In genomic region chr2:151941269-151941668, GRCm38 (mm10) we compare ENCODE assay signal across 8 mouse cellular contexts. TPM values are rescaled to one million over a fixed set of nuclear protein-coding genes. Genes with fewer than 3 reads are reported as not detected.
DNase-seq lines count a peak whose midpoint lies in the region; ATAC-seq and TF ChIP-seq lines count a peak whose summit lies in the region.
"Had no signal": no experiment of that assay in that cellular context is flagged by ENCODE, and none has a peak within 500 bp of the region (broad histone marks: within the 10 kb centered on the region; RNA-seq: fewer than 3 reads in every experiment).

No protein-coding gene starts in this region.

- H3K4me2 ChIP-seq in heart, postnatal 0 days (ENCODE audit: low read depth, low read length), result no peak overlapping the region

- peaks cover 10% of the 10 kb centered on the region; the same call in 1 of the 2 replicates for H3K27me3 ChIP-seq in heart, postnatal 0 days (ENCODE audit: control insufficient read depth, insufficient read depth, low read length)

- no peaks in the 10 kb centered on the region for H3K9me3 ChIP-seq in heart, postnatal 0 days (replicated peaks; ENCODE audit: control insufficient read depth, low read length)

- peak; percentile 27 for DNase-seq in layer of hippocampus, adult 11-12 months (ENCODE audit: low spot score)
- no peak for DNase-seq in layer of hippocampus, postnatal 14 days (ENCODE audit: low spot score in 2 of 2)
- DNase-seq in R1 (ENCODE audit: low read depth, low spot score), result peak; percentile 29
- peak; percentile 35 for DNase-seq in heart, postnatal 0 days (ENCODE audit: low spot score)
- peak; percentile 80 for DNase-seq in lung, postnatal 36 days
- no peak for DNase-seq in spleen, postnatal 14 days (ENCODE audit: low spot score in 2 of 2)

- no peak overlapping the region for H3K4me3 ChIP-seq in heart, postnatal 0 days (ENCODE audit: low read depth, low read length)

- H3K9ac ChIP-seq in heart, postnatal 0 days (replicated peaks; ENCODE audit: low read depth, low read length), result no peak overlapping the region

- no peak overlapping the region for H3K27ac ChIP-seq in heart, postnatal 0 days (ENCODE audit: low read depth)

- 23% methylated on average over 2 of the region's 2 CpGs for WGBS in heart, postnatal 0 days

- ATAC-seq in heart, postnatal 0 days (ENCODE audit: insufficient read depth, low read depth), result no peak
- no peak for ATAC-seq in erythroid progenitor cell, adult 5-6 weeks (replicated peaks; ENCODE audit: low FRiP score, poor library complexity, severe bottlenecking)

- H3K4me1 ChIP-seq in heart, postnatal 0 days (ENCODE audit: control insufficient read depth, insufficient read depth), result no peaks in the 10 kb centered on the region

- TF ChIP-seq EP300 in heart, postnatal 0 days (IDR thresholded peaks at IDR 0.05; ENCODE audit: low read depth), result no peak

- TF ChIP-seq CTCF in heart, postnatal 0 days (IDR thresholded peaks at IDR 0.05; ENCODE audit: low read depth), result peak; percentile 60

- no peaks in the 10 kb centered on the region for H3K36me3 ChIP-seq in heart, postnatal 0 days (replicated peaks; ENCODE audit: control insufficient read depth, insufficient read depth, low read length)

RNA-seq across cellular contexts. Expression of gene Angpt4, which starts 30.3 kb away (rescaled TPM):
- under 1 TPM; 0.14 to 0.52 TPM for total RNA-seq in layer of hippocampus, postnatal 14 days (2021)
- 1.7 TPM in 1 of 2 replicates, not detected in the other for total RNA-seq in heart, postnatal 0 days (2014; rRNA removed; ENCODE audit: low replicate concordance)
- polyA plus RNA-seq in heart, postnatal 0 days (2015; fragmentation: Nextera tagmentation; extraction: Ambion mirVana), result 0.10 and 0.12 TPM in 2 replicates
- total RNA-seq in erythroid progenitor cell, adult 5-6 weeks (2015; ENCODE audit: low replicate concordance), result not detected in 2 replicates
- total RNA-seq in erythroid progenitor cell, adult 5-6 weeks (2017; ENCODE audit: low replicate concordance), result not detected in 2 replicates
- polyA plus RNA-seq: limb, embryonic 11.5 days had no signal

RNA-seq across cellular contexts. Expression of gene Fam110a, which starts 38.8 kb away (rescaled TPM):
- 1 to 10 TPM; 8.2 to 9.5 TPM for total RNA-seq in layer of hippocampus, postnatal 14 days (2021)
- 3.0 and 11.7 TPM in 2 replicates for total RNA-seq in heart, postnatal 0 days (2014; rRNA removed; ENCODE audit: low replicate concordance)
- 5.7 and 6.2 TPM in 2 replicates for polyA plus RNA-seq in heart, postnatal 0 days (2015; fragmentation: Nextera tagmentation; extraction: Ambion mirVana)
- 1.3 and 4.7 TPM in 2 replicates for total RNA-seq in erythroid progenitor cell, adult 5-6 weeks (2015; ENCODE audit: low replicate concordance)
- total RNA-seq in erythroid progenitor cell, adult 5-6 weeks (2017; ENCODE audit: low replicate concordance), result 1.8 and 3.6 TPM in 2 replicates

RNA-seq across cellular contexts. Expression of gene Slc52a3, which starts 55.0 kb away (rescaled TPM):
- total RNA-seq in layer of hippocampus, postnatal 14 days (2021), result 1 to 10 TPM; 3.2 to 3.7 TPM
- total RNA-seq in heart, postnatal 0 days (2014; rRNA removed; ENCODE audit: low replicate concordance), result 6.6 TPM in 1 of 2 replicates, not detected in the other
- 0.44 and 0.68 TPM in 2 replicates for polyA plus RNA-seq in heart, postnatal 0 days (2015; fragmentation: Nextera tagmentation; extraction: Ambion mirVana)
- not detected in 2 replicates for total RNA-seq in erythroid progenitor cell, adult 5-6 weeks (2015; ENCODE audit: low replicate concordance)
- total RNA-seq in erythroid progenitor cell, adult 5-6 weeks (2017; ENCODE audit: low replicate concordance), result 0.26 TPM in 1 of 2 replicates, not detected in the other

Comparison
In these comparisons a context has a peak if more than half of its experiments do, and no peak if none do; other contexts are left out.
1. DNase-seq: peak in layer of hippocampus, adult 11-12 months (single experiment), R1 (single experiment), heart, postnatal 0 days (single experiment) and lung, postnatal 36 days (single experiment); none in layer of hippocampus, postnatal 14 days (0 of 2) and spleen, postnatal 14 days (0 of 2).